Mouse (Mus musculus) gastrocnemius, postnatal 4 days (tissue): Measurements from ENCODE around the gene 5031439G07Rik. TPM values are rescaled to one million over a fixed set of nuclear protein-coding genes. Genes with fewer than 3 reads are reported as not detected.

ENCODE experiments used
- microRNA-seq: library from miRNA; unstranded; fragments of <30 nt; microRNA quantifications from one replicate; pipeline ENCODE4 v1.2.0, GENCODE M21; 2021
- total RNA-seq, 2 experiments: library from RNA; stranded (reverse); gene quantifications; 2 replicates each; pipeline ENCODE4 v1.2.3; 2021

The 5031439G07Rik gene
- total RNA-seq, 2 experiments from 2014 or later = 33.5 to 36.7 TPM

Small RNA genes lying within 50 kb of the gene (microRNA-seq; reads per million reads assigned to microRNA genes)
- gene Mir1249 = 11.6 reads per million, percentile 29 among the genes with 10 or more reads in this experiment

Other genes starting within 250 kb of the 5031439G07Rik start
- 1 to 10 TPM in 1 of 2 experiments, under 1 TPM in 1; 0.57 to 2.1 TPM for gene Phf21b, start 132.5 kb downstream of the 5031439G07Rik start, total RNA-seq
- gene Gm29666, start 68.5 kb downstream of the 5031439G07Rik start, total RNA-seq = under 1 TPM; 0.22 to 0.29 TPM
- gene Nup50, start 65.1 kb downstream of the 5031439G07Rik start, total RNA-seq = 10 to 100 TPM; 21.0 to 23.5 TPM
- gene Upk3a, start 28.6 kb upstream of the 5031439G07Rik start, total RNA-seq = not detected
- gene Fam118a, start 40.4 kb upstream of the 5031439G07Rik start, total RNA-seq = 10 to 100 TPM; 12.7 to 14.0 TPM
- under 1 TPM; 0.08 to 0.17 TPM for gene Smc1b, start 143.4 kb upstream of the 5031439G07Rik start, total RNA-seq
- gene Ribc2, start 143.5 kb upstream of the 5031439G07Rik start, total RNA-seq = not detected
- gene Fbln1, start 217.4 kb upstream of the 5031439G07Rik start, total RNA-seq = 10 to 100 TPM; 41.1 to 42.4 TPM